In the genomic region with DNA sequence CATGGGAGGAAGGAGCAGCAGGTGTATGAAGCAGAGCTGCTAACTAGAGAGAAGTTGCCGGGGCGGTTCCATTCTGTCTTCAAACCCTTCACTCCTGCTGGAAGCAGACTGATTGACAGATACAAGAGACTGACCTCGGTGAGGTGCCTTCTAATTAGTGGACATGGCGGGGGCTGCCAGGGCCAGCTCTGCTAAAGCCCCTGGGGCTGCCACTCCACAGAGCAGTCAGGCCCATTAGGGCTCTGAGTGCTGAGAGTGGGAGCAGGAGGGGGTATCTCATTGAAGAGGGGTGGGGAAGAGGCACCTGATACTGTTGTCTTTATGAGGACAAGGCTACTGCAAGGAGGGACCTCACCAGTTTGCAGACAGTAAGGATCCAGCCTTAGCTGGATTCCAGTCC, we compare ENCODE assay signal across 22 mouse cellular contexts. TPM values are rescaled to one million over a fixed set of nuclear protein-coding genes. Genes with fewer than 3 reads are reported as not detected.
A peak's percentile ranks its signal among the peaks of the same experiment; 100 is the strongest.
DNase-seq lines count a peak whose midpoint lies in the region; ATAC-seq and TF ChIP-seq lines count a peak whose summit lies in the region.
"Had no signal": no experiment of that assay in that cellular context is flagged by ENCODE, and none has a peak within 500 bp of the region (broad histone marks: within the 10 kb centered on the region; RNA-seq: fewer than 3 reads in every experiment).

No protein-coding gene starts in this region.

- no peak overlapping the region for H3K9ac ChIP-seq in hindbrain, embryonic 11.5 days (ENCODE audit: low read depth, low read length)
- H3K9ac ChIP-seq in hindbrain, postnatal 0 days (replicated peaks; ENCODE audit: low read length) = no peak overlapping the region
- H3K9ac ChIP-seq in forebrain, embryonic 13.5 days = no peak overlapping the region
- H3K9ac ChIP-seq in limb, embryonic 12.5 days (replicated peaks) = no peak overlapping the region
- H3K9ac ChIP-seq: heart, embryonic 15.5 days; neural tube, embryonic 12.5 days had no signal

- intact Hi-C loops in left cerebral cortex, postnatal 4 days (cut with DNase I) = no loop called here

- no peaks in the 10 kb centered on the region for H3K36me3 ChIP-seq in hindbrain, embryonic 11.5 days (ENCODE audit: control insufficient read depth, insufficient read depth, low read length)
- H3K36me3 ChIP-seq in hindbrain, postnatal 0 days (ENCODE audit: insufficient read depth, low read length) = no peaks in the 10 kb centered on the region
- H3K36me3 ChIP-seq in forebrain, embryonic 13.5 days (ENCODE audit: poor library complexity, severe bottlenecking) = no peaks in the 10 kb centered on the region
- no peaks in the 10 kb centered on the region for H3K36me3 ChIP-seq in limb, embryonic 12.5 days
- H3K36me3 ChIP-seq: heart, embryonic 15.5 days; neural tube, embryonic 12.5 days had no signal

- peak; percentile 27; the same call in 1 of the 2 replicates for ATAC-seq in hindbrain, embryonic 11.5 days (ENCODE audit: low FRiP score)
- ATAC-seq in hindbrain, postnatal 0 days = no peak
- ATAC-seq in forebrain, embryonic 13.5 days = peak; percentile 54; the same call in 1 of the 2 replicates
- peak; percentile 17; the same call in 1 of the 2 replicates for ATAC-seq in limb, embryonic 12.5 days (ENCODE audit: insufficient number of reproducible peaks, insufficient read depth, low FRiP score, low TSS enrichment, low read depth)
- ATAC-seq in CD4-positive, CD25-positive, alpha-beta regulatory T cell, adult 4 months = no peak

- DNase-seq in hindbrain, embryonic 11.5 days (ENCODE audit: low spot score) = no peak
- DNase-seq in hindbrain, postnatal 0 days (ENCODE audit: low spot score) = no peak
- peak; percentile 56 for DNase-seq in retina, embryonic 14.5 days (ENCODE audit: low spot score)
- no peak for DNase-seq in left cerebral cortex, postnatal 4 days
- DNase-seq in thymus, postnatal 36 days = no peak
- DNase-seq: adrenal gland, adult 2 months; cerebellum, adult 11 months; cerebellum, postnatal 25 days; heart, adult 18-20 months; kidney, adult 2 months; kidney, postnatal 25 days; lung, adult 2 months; lung, postnatal 36 days; right cerebral cortex, postnatal 4 days; thymus, postnatal 25 days had no signal

- no peak overlapping the region for H3K4me3 ChIP-seq in hindbrain, embryonic 11.5 days (ENCODE audit: low read depth, low read length)
- no peak overlapping the region for H3K4me3 ChIP-seq in hindbrain, postnatal 0 days (ENCODE audit: low read length)
- H3K4me3 ChIP-seq in forebrain, embryonic 13.5 days = no peak overlapping the region
- no peak overlapping the region for H3K4me3 ChIP-seq in limb, embryonic 12.5 days (replicated peaks)
- H3K4me3 ChIP-seq: heart, embryonic 15.5 days; neural tube, embryonic 12.5 days had no signal

- H3K4me1 ChIP-seq in hindbrain, embryonic 11.5 days (replicated peaks; ENCODE audit: control insufficient read depth, insufficient read depth, low read length) = no peaks in the 10 kb centered on the region
- no peaks in the 10 kb centered on the region for H3K4me1 ChIP-seq in hindbrain, postnatal 0 days (ENCODE audit: insufficient read depth, low read length)
- H3K4me1 ChIP-seq in forebrain, embryonic 13.5 days = peaks cover 16% of the 10 kb centered on the region
- peaks cover 34% of the 10 kb centered on the region for H3K4me1 ChIP-seq in limb, embryonic 12.5 days (replicated peaks)
- H3K4me1 ChIP-seq: heart, embryonic 15.5 days had no signal

- no peak overlapping the region; the same call in 1 of the 2 replicates for H3K27ac ChIP-seq in hindbrain, embryonic 11.5 days (ENCODE audit: low read depth, low read length)
- H3K27ac ChIP-seq in hindbrain, postnatal 0 days = no peak overlapping the region
- no peak overlapping the region for H3K27ac ChIP-seq in forebrain, embryonic 13.5 days
- peak overlapping the region; percentile 72; the same call in 1 of the 2 replicates for H3K27ac ChIP-seq in limb, embryonic 12.5 days
- H3K27ac ChIP-seq: heart, embryonic 15.5 days; neural tube, embryonic 12.5 days had no signal

- no peaks in the 10 kb centered on the region for H3K9me3 ChIP-seq in hindbrain, embryonic 11.5 days (ENCODE audit: control insufficient read depth, low read length)
- H3K9me3 ChIP-seq in hindbrain, postnatal 0 days (ENCODE audit: low read length) = no peaks in the 10 kb centered on the region
- no peaks in the 10 kb centered on the region for H3K9me3 ChIP-seq in forebrain, embryonic 13.5 days (replicated peaks)
- H3K9me3 ChIP-seq in limb, embryonic 12.5 days = no peaks in the 10 kb centered on the region
- H3K9me3 ChIP-seq: heart, embryonic 15.5 days; neural tube, embryonic 12.5 days had no signal

- TF ChIP-seq CTCF in hindbrain, postnatal 0 days (IDR thresholded peaks at IDR 0.05; ENCODE audit: low read depth) = no peak

- WGBS in hindbrain, embryonic 11.5 days = 50% methylated on average over 4 of the region's 4 CpGs
- 37% methylated on average over 4 of the region's 4 CpGs for WGBS in hindbrain, postnatal 0 days
- WGBS in forebrain, embryonic 13.5 days = 15% methylated on average over 4 of the region's 4 CpGs
- WGBS in limb, embryonic 12.5 days = 23% methylated on average over 4 of the region's 4 CpGs

- no peaks in the 10 kb centered on the region for H3K27me3 ChIP-seq in hindbrain, embryonic 11.5 days (ENCODE audit: control insufficient read depth, insufficient read depth, low read length)
- H3K27me3 ChIP-seq in hindbrain, postnatal 0 days (ENCODE audit: insufficient read depth, low read length) = no peaks in the 10 kb centered on the region
- H3K27me3 ChIP-seq in forebrain, embryonic 13.5 days = no peaks in the 10 kb centered on the region; the same call in 1 of the 2 replicates
- H3K27me3 ChIP-seq in limb, embryonic 12.5 days = no peaks in the 10 kb centered on the region
- H3K27me3 ChIP-seq: CH12.LX; heart, embryonic 15.5 days; neural tube, embryonic 12.5 days had no signal

- no peak overlapping the region for H3K4me2 ChIP-seq in hindbrain, embryonic 11.5 days (replicated peaks; ENCODE audit: low read depth, low read length)
- H3K4me2 ChIP-seq in hindbrain, postnatal 0 days (ENCODE audit: low read depth, low read length) = no peak overlapping the region
- H3K4me2 ChIP-seq in forebrain, embryonic 13.5 days = no peak overlapping the region
- peak overlapping the region; percentile 9; the same call in 1 of the 2 replicates for H3K4me2 ChIP-seq in limb, embryonic 12.5 days
- H3K4me2 ChIP-seq: heart, embryonic 15.5 days; liver, embryonic 11.5 days; neural tube, embryonic 12.5 days had no signal

RNA-seq across cellular contexts. Expression of a gene that starts 17.4 kb away (rescaled TPM):
- 26.6 and 28.7 TPM in 2 replicates for polyA plus RNA-seq in hindbrain, embryonic 11.5 days (2014; fragmentation: Nextera tagmentation; extraction: Ambion mirVana)
- 66.4 and 75.8 TPM in 2 replicates for total RNA-seq in hindbrain, postnatal 0 days (2014; rRNA removed)
- polyA plus RNA-seq in hindbrain, postnatal 0 days (2015; fragmentation: Nextera tagmentation; extraction: Ambion mirVana) = 65.4 and 70.8 TPM in 2 replicates
- polyA plus RNA-seq in forebrain, embryonic 13.5 days (2015; fragmentation: Nextera tagmentation; extraction: Ambion mirVana) = 21.4 and 21.6 TPM in 2 replicates
- polyA plus RNA-seq in limb, embryonic 12.5 days (2016; fragmentation: Nextera tagmentation; extraction: Ambion mirVana) = 26.5 and 28.4 TPM in 2 replicates
- 10 to 100 TPM; 38.9 to 42.2 TPM for total RNA-seq in left cerebral cortex, postnatal 4 days (2021)
- polyA plus RNA-seq in CD4-positive, CD25-positive, alpha-beta regulatory T cell, adult 4 months (2017; shearing (Covaris generic)) = 10 to 100 TPM; 65.3 to 71.7 TPM

RNA-seq across cellular contexts. Expression of a gene that starts 25.3 kb away (rescaled TPM):
- 34.8 and 45.9 TPM in 2 replicates for polyA plus RNA-seq in hindbrain, embryonic 11.5 days (2014; fragmentation: Nextera tagmentation; extraction: Ambion mirVana)
- 179 and 206 TPM in 2 replicates for total RNA-seq in hindbrain, postnatal 0 days (2014; rRNA removed)
- 29.3 and 33.3 TPM in 2 replicates for polyA plus RNA-seq in hindbrain, postnatal 0 days (2015; fragmentation: Nextera tagmentation; extraction: Ambion mirVana)
- 44.4 and 45.2 TPM in 2 replicates for polyA plus RNA-seq in forebrain, embryonic 13.5 days (2015; fragmentation: Nextera tagmentation; extraction: Ambion mirVana)
- 5.8 and 6.8 TPM in 2 replicates for polyA plus RNA-seq in limb, embryonic 12.5 days (2016; fragmentation: Nextera tagmentation; extraction: Ambion mirVana)
- 100 to 1,000 TPM; 740 to 833 TPM for total RNA-seq in left cerebral cortex, postnatal 4 days (2021)
- polyA plus RNA-seq in CD4-positive, CD25-positive, alpha-beta regulatory T cell, adult 4 months (2017; shearing (Covaris generic)) = 1 to 10 TPM; 2.8 to 3.5 TPM

Comparison
In these comparisons a context has a peak if more than half of its experiments do, and no peak if none do; other contexts are left out.
1. ATAC-seq: peak in hindbrain, embryonic 11.5 days (single experiment), forebrain, embryonic 13.5 days (single experiment) and limb, embryonic 12.5 days (single experiment); none in hindbrain, postnatal 0 days (single experiment) and CD4-positive, CD25-positive, alpha-beta regulatory T cell, adult 4 months (single experiment).